Mouse (Mus musculus) olfactory bulb, adult 2 months (tissue): ENCODE results near the gene Zdhhc14.

ENCODE experiments used
- CTCF ChIP-seq: fragments of 200-500 bp; IDR thresholded peaks from 2 replicates; pipeline ENCODE4 v1.5.1; 2012; ENCODE audit warnings: low read depth, mild to moderate bottlenecking, low read length, moderate library complexity; ENCODE audit not compliant: insufficient read depth
- POLR2A ChIP-seq: fragments of 200-500 bp; IDR thresholded peaks from 2 replicates; pipeline ENCODE4 v1.6.1; 2012; ENCODE audit warnings: mild to moderate bottlenecking, low read depth, low read length, moderate library complexity; ENCODE audit not compliant: insufficient read depth

- no peak for TF ChIP-seq CTCF
- TF ChIP-seq POLR2A = no peak
These were observed 135.3 kb downstream of the Zdhhc14 start for GRCm38 (mm10) chr17:5627664-5628063.
